Comparison of ENCODE assay signal across 16 mouse cellular contexts in genomic region chr2:145691367-145692009, GRCm38 (mm10).
"Had no signal": no experiment of that assay in that cellular context is flagged by ENCODE, and none has a peak within 500 bp of the region (broad histone marks: within the 10 kb centered on the region; RNA-seq: fewer than 3 reads in every experiment).

No protein-coding gene starts in this region.

- H3K9ac ChIP-seq: kidney, embryonic 15.5 days; limb, embryonic 15.5 days; liver, embryonic 13.5 days; liver, postnatal 0 days; midbrain, embryonic 15.5 days; neural tube, embryonic 12.5 days; stomach, embryonic 15.5 days had no signal

- H3K4me1 ChIP-seq: liver, embryonic 13.5 days; megakaryocyte, embryonic 14.5 days; midbrain, embryonic 15.5 days had no signal

- H3K9me3 ChIP-seq: kidney, embryonic 15.5 days; limb, embryonic 15.5 days; liver, embryonic 13.5 days; megakaryocyte, embryonic 14.5 days; midbrain, embryonic 15.5 days; neural tube, embryonic 12.5 days; stomach, embryonic 15.5 days had no signal

- H3K4me2 ChIP-seq: kidney, embryonic 15.5 days; limb, embryonic 15.5 days; liver, embryonic 13.5 days; midbrain, embryonic 11.5 days; midbrain, embryonic 15.5 days; neural tube, embryonic 12.5 days; stomach, embryonic 15.5 days had no signal

- H3K36me3 ChIP-seq: kidney, embryonic 15.5 days; limb, embryonic 15.5 days; liver, embryonic 13.5 days; midbrain, embryonic 15.5 days; neural tube, embryonic 12.5 days; stomach, embryonic 15.5 days had no signal

- H3K27me3 ChIP-seq: kidney, embryonic 15.5 days; limb, embryonic 15.5 days; liver, embryonic 13.5 days; midbrain, embryonic 15.5 days; neural tube, embryonic 12.5 days; stomach, embryonic 15.5 days had no signal

- H3K27ac ChIP-seq: kidney, embryonic 15.5 days; left cerebral cortex, adult 2 months; limb, embryonic 15.5 days; liver, embryonic 13.5 days; midbrain, embryonic 15.5 days; neural tube, embryonic 12.5 days; stomach, embryonic 15.5 days had no signal

- ATAC-seq: hindbrain, embryonic 16.5 days; inflammation-experienced regulatory T-cells, adult 6 months; liver, postnatal 0 days; midbrain, embryonic 15.5 days had no signal

- H3K4me3 ChIP-seq: kidney, embryonic 15.5 days; left cerebral cortex, adult 2 months; limb, embryonic 15.5 days; liver, embryonic 13.5 days; megakaryocyte, embryonic 14.5 days; midbrain, embryonic 15.5 days; neural tube, embryonic 12.5 days; stomach, embryonic 15.5 days had no signal

- DNase-seq: kidney, adult 2 months; liver, embryonic 13.5 days; liver, postnatal 0 days; lung, postnatal 14 days; right cerebral cortex, postnatal 4 days; thymus, postnatal 4 days had no signal
